Mouse (Mus musculus): ENCODE results near the gene Ttc28. TPM values are rescaled to one million over a fixed set of nuclear protein-coding genes. Genes with fewer than 3 reads are reported as not detected.

Gene Ttc28
- polyA plus RNA-seq, 1 experiment from 2014 or later, result 0.85 TPM

GRCm38 (mm10) chr5:111154586-111154985 is 275.0 kb downstream of the Ttc28 start:
- ATAC-seq (ENCODE audit: low read depth), result no peak
- Histone ChIP-seq H3K27me3 (ENCODE audit: control insufficient read depth, insufficient read depth, low read depth, low read length) (no peaks in the 10 kb centered on the region), H3K36me3 (ENCODE audit: control insufficient read depth, insufficient read depth) (no peaks in the 10 kb centered on the region), H3K27ac (ENCODE audit: low read length) (no peak overlapping the region), H3K9me3 (replicated peaks; ENCODE audit: control insufficient read depth, low read length) (no peaks in the 10 kb centered on the region), H3K4me3 (ENCODE audit: low read depth, low read length) (no peak overlapping the region), H3K4me1 (ENCODE audit: control insufficient read depth, low read depth, low read length) (no peaks in the 10 kb centered on the region), H3K4me2 (ENCODE audit: low read depth, low read length) (no peak overlapping the region), H3K9ac (ENCODE audit: low read depth, low read length) (no peak overlapping the region)
- WGBS (ENCODE audit: insufficient replicate concordance), result 58% methylated on average over 7 of the region's 7 CpGs

- WGBS (ENCODE audit: insufficient replicate concordance), result 76% methylated on average over 4 of the region's 4 CpGs
- no peaks in the 10 kb centered on the region for H3K27me3 ChIP-seq (ENCODE audit: control insufficient read depth, insufficient read depth, low read depth, low read length)
- ATAC-seq (ENCODE audit: low read depth), result no peak
Measured at GRCm38 (mm10) chr5:111155271-111155670, 275.7 kb downstream of the Ttc28 start.

GRCm38 (mm10) chr5:111155928-111156327 is 276.3 kb downstream of the Ttc28 start:
- H3K27ac ChIP-seq (ENCODE audit: low read length), result no peak overlapping the region
- H3K4me3 ChIP-seq (ENCODE audit: low read depth, low read length), result no peak overlapping the region
- H3K9me3 ChIP-seq (replicated peaks; ENCODE audit: control insufficient read depth, low read length), result no peaks in the 10 kb centered on the region
- no peak overlapping the region for H3K9ac ChIP-seq (ENCODE audit: low read depth, low read length)
- H3K4me2 ChIP-seq (ENCODE audit: low read depth, low read length), result no peak overlapping the region
- no peak for ATAC-seq (ENCODE audit: low read depth)
- H3K36me3 ChIP-seq (ENCODE audit: control insufficient read depth, insufficient read depth), result no peaks in the 10 kb centered on the region
- H3K27me3 ChIP-seq (ENCODE audit: control insufficient read depth, insufficient read depth, low read depth, low read length), result no peaks in the 10 kb centered on the region
- WGBS (ENCODE audit: insufficient replicate concordance), result 54% methylated on average over 12 of the region's 12 CpGs
- H3K4me1 ChIP-seq (ENCODE audit: control insufficient read depth, low read depth, low read length), result no peaks in the 10 kb centered on the region

More at GRCm38 (mm10) chr5:111155271-111155670, 275.7 kb downstream of the Ttc28 start:
- Histone ChIP-seq H3K27ac (ENCODE audit: low read length) (no peak overlapping the region), H3K9ac (ENCODE audit: low read depth, low read length) (no peak overlapping the region), H3K4me2 (ENCODE audit: low read depth, low read length) (no peak overlapping the region), H3K4me1 (ENCODE audit: control insufficient read depth, low read depth, low read length) (no peaks in the 10 kb centered on the region), H3K9me3 (replicated peaks; ENCODE audit: control insufficient read depth, low read length) (no peaks in the 10 kb centered on the region), H3K4me3 (ENCODE audit: low read depth, low read length) (no peak overlapping the region), H3K36me3 (ENCODE audit: control insufficient read depth, insufficient read depth) (no peaks in the 10 kb centered on the region)

GRCm38 (mm10) chr5:111158266-111158665 is 278.7 kb downstream of the Ttc28 start:
- ATAC-seq (ENCODE audit: low read depth), result no peak
- Histone ChIP-seq H3K9me3 (replicated peaks; ENCODE audit: control insufficient read depth, low read length) (no peaks in the 10 kb centered on the region), H3K27me3 (ENCODE audit: control insufficient read depth, insufficient read depth, low read depth, low read length) (no peaks in the 10 kb centered on the region), H3K4me1 (ENCODE audit: control insufficient read depth, low read depth, low read length) (no peaks in the 10 kb centered on the region), H3K4me2 (ENCODE audit: low read depth, low read length) (no peak overlapping the region), H3K27ac (ENCODE audit: low read length) (no peak overlapping the region), H3K36me3 (ENCODE audit: control insufficient read depth, insufficient read depth) (no peaks in the 10 kb centered on the region), H3K4me3 (ENCODE audit: low read depth, low read length) (no peak overlapping the region), H3K9ac (ENCODE audit: low read depth, low read length) (no peak overlapping the region)
- WGBS (ENCODE audit: insufficient replicate concordance), result 68% methylated on average over 9 of the region's 9 CpGs

- Histone ChIP-seq H3K4me1 (ENCODE audit: control insufficient read depth, low read depth, low read length) (no peaks in the 10 kb centered on the region), H3K9ac (ENCODE audit: low read depth, low read length) (no peak overlapping the region), H3K36me3 (ENCODE audit: control insufficient read depth, insufficient read depth) (no peaks in the 10 kb centered on the region), H3K4me3 (ENCODE audit: low read depth, low read length) (no peak overlapping the region), H3K27ac (ENCODE audit: low read length) (no peak overlapping the region), H3K9me3 (replicated peaks; ENCODE audit: control insufficient read depth, low read length) (no peaks in the 10 kb centered on the region), H3K27me3 (ENCODE audit: control insufficient read depth, insufficient read depth, low read depth, low read length) (no peaks in the 10 kb centered on the region), H3K4me2 (ENCODE audit: low read depth, low read length) (no peak overlapping the region)
- 34% methylated on average over 23 of the region's 23 CpGs for WGBS (ENCODE audit: insufficient replicate concordance)
- no peak for ATAC-seq (ENCODE audit: low read depth)
Measured at GRCm38 (mm10) chr5:111159628-111160321, 280.2 kb downstream of the Ttc28 start.

GRCm38 (mm10) chr5:111161146-111161930 is 281.7 kb downstream of the Ttc28 start:
- Histone ChIP-seq H3K4me2 (ENCODE audit: low read depth, low read length) (no peak overlapping the region), H3K36me3 (ENCODE audit: control insufficient read depth, insufficient read depth) (no peaks in the 10 kb centered on the region), H3K4me1 (ENCODE audit: control insufficient read depth, low read depth, low read length) (no peaks in the 10 kb centered on the region), H3K9ac (ENCODE audit: low read depth, low read length) (no peak overlapping the region), H3K9me3 (replicated peaks; ENCODE audit: control insufficient read depth, low read length) (no peaks in the 10 kb centered on the region), H3K4me3 (ENCODE audit: low read depth, low read length) (no peak overlapping the region), H3K27ac (ENCODE audit: low read length) (no peak overlapping the region), H3K27me3 (ENCODE audit: control insufficient read depth, insufficient read depth, low read depth, low read length) (no peaks in the 10 kb centered on the region)
- no peak for ATAC-seq (ENCODE audit: low read depth)
- 27% methylated on average over 7 of the region's 7 CpGs for WGBS (ENCODE audit: insufficient replicate concordance)

- no peak for ATAC-seq (ENCODE audit: low read depth)
- Histone ChIP-seq H3K4me2 (ENCODE audit: low read depth, low read length) (no peak overlapping the region), H3K9ac (ENCODE audit: low read depth, low read length) (no peak overlapping the region), H3K4me3 (ENCODE audit: low read depth, low read length) (no peak overlapping the region), H3K4me1 (ENCODE audit: control insufficient read depth, low read depth, low read length) (no peaks in the 10 kb centered on the region), H3K9me3 (replicated peaks; ENCODE audit: control insufficient read depth, low read length) (no peaks in the 10 kb centered on the region), H3K36me3 (ENCODE audit: control insufficient read depth, insufficient read depth) (no peaks in the 10 kb centered on the region), H3K27me3 (ENCODE audit: control insufficient read depth, insufficient read depth, low read depth, low read length) (no peaks in the 10 kb centered on the region), H3K27ac (ENCODE audit: low read length) (no peak overlapping the region)
- WGBS (ENCODE audit: insufficient replicate concordance), result 40% methylated on average over 6 of the region's 6 CpGs
Measured at GRCm38 (mm10) chr5:111162857-111163256, 283.3 kb downstream of the Ttc28 start.

GRCm38 (mm10) chr5:111163377-111163776 is 283.8 kb downstream of the Ttc28 start:
- H3K4me2 ChIP-seq (ENCODE audit: low read depth, low read length), result no peak overlapping the region
- no peak for ATAC-seq (ENCODE audit: low read depth)
- WGBS (ENCODE audit: insufficient replicate concordance), result 73% methylated on average over 11 of the region's 11 CpGs
- no peak overlapping the region for H3K4me3 ChIP-seq (ENCODE audit: low read depth, low read length)
- H3K9me3 ChIP-seq (replicated peaks; ENCODE audit: control insufficient read depth, low read length), result no peaks in the 10 kb centered on the region
- H3K27me3 ChIP-seq (ENCODE audit: control insufficient read depth, insufficient read depth, low read depth, low read length), result no peaks in the 10 kb centered on the region
- H3K9ac ChIP-seq (ENCODE audit: low read depth, low read length), result no peak overlapping the region
- no peak overlapping the region for H3K27ac ChIP-seq (ENCODE audit: low read length)
- H3K36me3 ChIP-seq (ENCODE audit: control insufficient read depth, insufficient read depth), result no peaks in the 10 kb centered on the region
- no peaks in the 10 kb centered on the region for H3K4me1 ChIP-seq (ENCODE audit: control insufficient read depth, low read depth, low read length)

- 52% methylated on average over 9 of the region's 9 CpGs for WGBS (ENCODE audit: insufficient replicate concordance)
- ATAC-seq (ENCODE audit: low read depth), result no peak
Measured at GRCm38 (mm10) chr5:111164348-111164920, 284.8 kb downstream of the Ttc28 start.

More at GRCm38 (mm10) chr5:111164348-111164920, 284.8 kb downstream of the Ttc28 start:
- Histone ChIP-seq H3K27ac (ENCODE audit: low read length) (no peak overlapping the region), H3K4me1 (ENCODE audit: control insufficient read depth, low read depth, low read length) (no peaks in the 10 kb centered on the region), H3K27me3 (ENCODE audit: control insufficient read depth, insufficient read depth, low read depth, low read length) (no peaks in the 10 kb centered on the region), H3K4me2 (ENCODE audit: low read depth, low read length) (no peak overlapping the region), H3K4me3 (ENCODE audit: low read depth, low read length) (no peak overlapping the region), H3K36me3 (ENCODE audit: control insufficient read depth, insufficient read depth) (no peaks in the 10 kb centered on the region), H3K9me3 (replicated peaks; ENCODE audit: control insufficient read depth, low read length) (no peaks in the 10 kb centered on the region), H3K9ac (ENCODE audit: low read depth, low read length) (no peak overlapping the region)

Measured in liver, embryonic 16.5 days (tissue).